Mouse (Mus musculus): ENCODE data around the gene Cyp4f15. TPM values are rescaled to one million over a fixed set of nuclear protein-coding genes. Genes with fewer than 3 reads are reported as not detected.

Cyp4f15 gene
- total and polyA plus RNA-seq, 3 experiments = not detected

DNA sequence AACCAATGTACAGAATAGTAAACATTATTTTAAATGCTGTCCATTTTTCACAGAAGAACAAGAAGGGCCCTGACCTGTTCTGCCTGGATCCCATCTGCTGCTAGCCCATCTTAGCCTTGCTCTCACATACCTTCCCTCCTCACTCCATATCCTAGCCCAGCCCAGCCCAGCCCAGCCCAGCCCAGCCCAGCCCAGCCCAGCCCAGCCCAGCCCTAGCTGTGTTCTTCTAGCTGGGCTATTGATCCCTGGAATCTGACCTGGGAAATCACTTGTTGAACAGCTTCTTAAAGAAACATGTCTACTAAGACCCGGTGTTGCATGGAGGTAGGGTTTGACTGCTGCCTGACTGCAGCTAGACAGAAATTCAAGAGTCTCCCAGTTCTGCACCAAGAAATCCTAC, 27.2 kb upstream of the Cyp4f15 start:
- dilution Hi-C loops (cut with MboI; ENCODE audit: extremely low pct_ligation_motif_present, extremely low pct_unique_long_range_greater_than_20kb, low sequenced_read_pairs) = no loop called here

DNA sequence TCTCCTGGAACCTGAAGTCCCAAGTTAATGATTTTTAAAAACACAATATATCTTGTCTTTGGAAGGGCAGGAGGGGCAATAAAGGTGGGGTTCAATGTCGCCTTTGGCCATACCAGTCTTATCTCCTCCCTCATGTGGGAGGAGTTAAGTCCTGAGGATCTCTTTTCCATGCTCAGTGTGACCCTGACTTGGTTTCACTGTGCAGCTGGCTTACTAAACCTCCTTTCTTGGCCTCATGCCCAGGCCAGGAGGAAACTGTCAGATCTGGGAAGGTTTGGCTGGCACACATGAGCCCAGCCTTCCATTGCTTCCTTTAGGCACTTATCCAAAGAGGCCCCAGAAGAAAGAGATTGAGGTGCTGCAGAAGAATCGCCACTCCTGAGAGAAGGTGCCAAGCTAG, 26.7 kb upstream of the Cyp4f15 start, which contains the start of gene Cyp4f40:
Gene Cyp4f40, plus strand, starts transcription at position 189 of the 400 bp plus-strand sequence.
- no peaks in the 10 kb centered on the region for H3K9me3 ChIP-seq (replicated peaks; ENCODE audit: low read length)
- H3K4me2 ChIP-seq (ENCODE audit: insufficient read depth, low read depth, poor library complexity, severe bottlenecking) = no peak within 1 kb of the TSS
- H3K9ac ChIP-seq (ENCODE audit: insufficient read depth, low read depth) = no peak within 1 kb of the TSS
- no peak within 1 kb of the TSS for H3K27ac ChIP-seq (ENCODE audit: insufficient read depth, low read depth)
- H3K79me2 ChIP-seq (replicated peaks; ENCODE audit: control insufficient read depth, extremely low read depth, insufficient read depth, poor library complexity, severe bottlenecking) = no peaks in the 10 kb centered on the region
- no peak for DNase-seq (ENCODE audit: extremely low read depth)
- no peak within 1 kb of the TSS for H3K4me3 ChIP-seq (replicated peaks in 1 of 3; ENCODE audit: low read depth in 2 of 3, low read length in 2 of 3, poor library complexity in 1 of 3)
- dilution Hi-C loops (cut with MboI; ENCODE audit: extremely low pct_ligation_motif_present, extremely low pct_unique_long_range_greater_than_20kb, low sequenced_read_pairs) = no loop called here
- in situ Hi-C loops (cut with MboI; ENCODE audit: low pct_ligation_motif_present, low pct_unique_long_range_greater_than_20kb, low sequenced_read_pairs) = no loop called here
- no peaks in the 10 kb centered on the region for H3K27me3 ChIP-seq (replicated peaks)
- TF ChIP-seq JUN (IDR thresholded peaks at IDR 0.05; ENCODE audit: insufficient read depth, low read depth, low read length) = no peak
- no peak for TF ChIP-seq MYC (IDR thresholded peaks at IDR 0.05; ENCODE audit: low read depth, low read length)
- TF ChIP-seq ZC3H11A (IDR thresholded peaks at IDR 0.05; ENCODE audit: low read depth, low read length) = no peak
- TF ChIP-seq ELF1 (IDR thresholded peaks at IDR 0.05; ENCODE audit: low read depth, low read length) = no peak
- no peak for TF ChIP-seq MEF2A (IDR thresholded peaks at IDR 0.05; ENCODE audit: borderline replicate concordance, low read depth, low read length)
- TF ChIP-seq NRF1 (IDR thresholded peaks at IDR 0.05; ENCODE audit: low read depth, low read length) = no peak
- no peak for TF ChIP-seq CTCF (conservative IDR thresholded peaks at IDR 0.05 in 1 of 2, IDR thresholded peaks at IDR 0.05 in 1 of 2; ENCODE audit: low read depth in 2 of 2, low read length in 2 of 2)
- no peak for TF ChIP-seq TBP (conservative IDR thresholded peaks at IDR 0.05; ENCODE audit: low read depth, low read length)
- H3K36me3 ChIP-seq (replicated peaks in 1 of 2; ENCODE audit: control insufficient read depth in 1 of 2, insufficient read depth in 1 of 2, low read length in 1 of 2) = no peaks in the 10 kb centered on the region
- H3K4me1 ChIP-seq (ENCODE audit: control insufficient read depth in 1 of 2, insufficient read depth in 2 of 2) = peaks cover 0 to 14% of the 10 kb centered on the region in 2 experiments; a peak in 3 of 4 replicates

More for the DNA sequence above, 27.2 kb upstream of the Cyp4f15 start:
- H3K4me3 ChIP-seq (replicated peaks in 1 of 3; ENCODE audit: low read depth in 2 of 3, low read length in 2 of 3, poor library complexity in 1 of 3) = no peak overlapping the region
- no peak for DNase-seq (ENCODE audit: extremely low read depth)
- H3K27ac ChIP-seq (ENCODE audit: insufficient read depth, low read depth) = no peak overlapping the region
- no peak overlapping the region for H3K4me2 ChIP-seq (ENCODE audit: insufficient read depth, low read depth, poor library complexity, severe bottlenecking)
- no peaks in the 10 kb centered on the region for H3K36me3 ChIP-seq (replicated peaks in 1 of 2; ENCODE audit: control insufficient read depth in 1 of 2, insufficient read depth in 1 of 2, low read length in 1 of 2)
- no peak overlapping the region for H3K9ac ChIP-seq (ENCODE audit: insufficient read depth, low read depth)
- no peaks in the 10 kb centered on the region for H3K27me3 ChIP-seq (replicated peaks)
- H3K79me2 ChIP-seq (replicated peaks; ENCODE audit: control insufficient read depth, extremely low read depth, insufficient read depth, poor library complexity, severe bottlenecking) = no peaks in the 10 kb centered on the region
- in situ Hi-C loops (cut with MboI; ENCODE audit: low pct_ligation_motif_present, low pct_unique_long_range_greater_than_20kb, low sequenced_read_pairs) = no loop called here
- H3K9me3 ChIP-seq (replicated peaks; ENCODE audit: low read length) = no peaks in the 10 kb centered on the region
- no peak for TF ChIP-seq BHLHE40 (IDR thresholded peaks at IDR 0.05; ENCODE audit: low read depth, low read length)
- no peak for TF ChIP-seq JUND (conservative IDR thresholded peaks at IDR 0.05; ENCODE audit: low read depth, low read length)
- TF ChIP-seq POLR2A (IDR thresholded peaks at IDR 0.05; ENCODE audit: low read depth, low read length) = no peak
- TF ChIP-seq CTCF (conservative IDR thresholded peaks at IDR 0.05 in 1 of 2, IDR thresholded peaks at IDR 0.05 in 1 of 2; ENCODE audit: low read depth in 2 of 2, low read length in 2 of 2) = no peak
- TF ChIP-seq NRF1 (IDR thresholded peaks at IDR 0.05; ENCODE audit: low read depth, low read length) = no peak
- TF ChIP-seq MXI1 (IDR thresholded peaks at IDR 0.05; ENCODE audit: low read depth, low read length) = no peak
- TF ChIP-seq UBTF (IDR thresholded peaks at IDR 0.05; ENCODE audit: low read depth, low read length) = no peak
- no peak for TF ChIP-seq GABPA (IDR thresholded peaks at IDR 0.05; ENCODE audit: insufficient replicate concordance, low read depth, low read length)
- TF ChIP-seq MEF2A (IDR thresholded peaks at IDR 0.05; ENCODE audit: borderline replicate concordance, low read depth, low read length) = no peak
- TF ChIP-seq POLR2AphosphoS2 (IDR thresholded peaks at IDR 0.05; ENCODE audit: low read depth, low read length) = no peak
- no peak for TF ChIP-seq SMC3 (IDR thresholded peaks at IDR 0.05; ENCODE audit: low read depth, low read length)
- no peak for TF ChIP-seq ZMIZ1 (IDR thresholded peaks at IDR 0.05; ENCODE audit: low read depth, low read length)
- H3K4me1 ChIP-seq (ENCODE audit: control insufficient read depth in 1 of 2, insufficient read depth in 2 of 2) = peaks cover 0 to 14% of the 10 kb centered on the region in 2 experiments; a peak in 3 of 4 replicates

Data from CH12.LX (cell line).